Mouse (Mus musculus): Measurements from ENCODE around the gene Grin2d.
A peak's percentile ranks its signal among the peaks of the same experiment; 100 is the strongest.

Grin2d gene

DNA sequence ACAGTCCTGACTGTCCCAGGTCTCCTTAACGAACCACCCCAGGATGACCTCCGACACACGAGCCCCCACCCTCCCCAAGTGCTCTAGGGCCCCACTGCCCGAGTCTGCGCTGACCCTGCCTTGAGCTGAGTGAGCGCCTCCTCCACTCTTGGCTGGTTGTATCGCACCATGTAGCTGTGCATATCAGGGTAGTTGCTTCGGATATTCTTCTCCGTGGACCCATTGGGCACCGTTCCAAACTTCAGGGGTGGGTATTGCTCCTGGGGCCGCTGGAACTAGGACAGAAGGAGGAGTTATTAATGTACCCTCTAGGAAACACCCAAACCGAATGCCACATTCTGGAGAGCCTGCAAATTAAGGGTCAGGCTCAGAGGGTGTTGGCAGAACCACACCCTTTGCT, 25.1 kb downstream of the Grin2d start:
- no peak for DNase-seq

DNA sequence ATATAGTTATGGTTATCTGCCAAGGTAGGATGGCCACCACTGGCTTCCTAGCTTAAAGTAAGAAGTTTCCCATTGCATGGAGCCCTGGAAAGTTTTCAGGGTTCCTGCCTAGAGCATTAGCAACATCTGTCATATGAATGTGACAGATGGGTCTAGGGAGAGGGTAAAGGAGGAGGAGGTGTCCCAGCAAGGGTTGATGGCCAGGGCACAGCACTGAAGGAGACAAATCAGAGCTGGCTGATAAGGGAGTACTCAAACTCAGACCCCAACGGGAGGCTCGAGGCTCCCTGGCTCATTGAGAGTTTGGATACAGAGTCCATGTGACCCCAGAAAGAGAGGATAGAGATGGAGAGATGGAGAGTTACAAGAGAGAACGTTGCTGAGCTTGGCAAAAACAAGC, 27.5 kb downstream of the Grin2d start:
- DNase-seq = no peak

DNA sequence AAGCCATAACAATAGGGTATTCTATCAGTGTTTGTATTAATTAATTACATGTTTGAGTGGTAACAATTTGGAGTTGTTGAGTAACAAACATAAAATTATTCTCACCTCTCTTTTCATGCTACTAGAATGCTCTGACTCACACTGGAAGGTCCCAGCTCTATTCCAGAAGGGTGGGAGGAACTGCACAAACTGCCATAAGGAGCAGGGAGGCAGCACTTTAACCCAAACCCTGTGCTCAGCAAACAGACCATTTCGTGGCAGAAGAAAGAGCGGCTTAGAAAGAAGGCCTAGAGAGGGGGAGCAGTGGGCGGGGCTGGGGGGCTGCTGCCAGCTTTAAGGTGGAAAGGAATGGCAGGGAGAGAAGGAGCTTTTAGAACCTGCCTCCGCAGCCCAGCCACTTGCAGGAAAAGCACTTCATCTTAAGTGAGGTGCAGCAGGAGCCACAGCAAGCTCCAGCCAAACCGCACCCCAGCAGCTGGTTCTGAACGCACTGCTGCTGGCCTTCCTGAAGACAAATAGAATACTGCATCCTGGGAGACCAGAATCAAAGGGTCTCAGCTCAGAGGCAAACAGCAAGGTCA, 29.6 kb downstream of the Grin2d start:
- no peak for DNase-seq

DNA sequence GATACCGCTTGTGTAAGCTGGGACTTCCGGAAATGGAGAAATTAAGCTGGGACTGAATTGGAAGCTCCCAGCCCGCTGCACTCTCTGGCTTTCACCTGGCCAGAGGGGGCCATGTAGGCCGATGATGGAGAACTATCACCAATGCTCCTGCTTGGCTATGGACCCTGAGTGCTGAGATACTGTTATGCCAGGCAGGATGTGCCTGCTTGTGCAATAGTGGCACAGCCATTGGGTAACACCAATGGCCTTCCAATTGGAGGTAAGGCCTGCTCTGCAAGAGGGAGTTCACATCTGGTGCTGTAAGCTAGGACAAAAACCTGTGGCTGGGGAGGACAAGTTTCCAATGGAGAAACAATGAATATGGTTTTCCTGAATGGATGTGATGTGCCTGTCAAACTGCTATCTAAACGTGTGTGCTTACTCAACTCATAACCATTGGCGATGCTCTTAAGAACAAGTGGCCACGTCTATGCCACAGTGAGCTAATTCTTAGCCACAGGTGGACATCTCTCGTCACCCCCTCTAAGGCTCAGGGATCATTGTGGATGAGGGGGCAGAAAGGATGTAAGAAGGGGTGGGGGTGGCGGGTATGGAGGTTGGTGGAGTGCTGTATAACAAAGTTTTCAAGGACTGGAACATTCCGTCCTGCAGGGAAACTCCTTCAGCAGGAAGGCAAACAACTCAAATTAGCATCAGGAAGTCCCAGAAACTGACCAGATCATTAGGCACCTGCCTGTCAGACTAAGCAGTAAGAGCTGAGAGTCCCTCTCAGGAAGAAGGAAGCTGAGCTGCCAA, 35.0 kb downstream of the Grin2d start:
- DNase-seq = no peak

DNA sequence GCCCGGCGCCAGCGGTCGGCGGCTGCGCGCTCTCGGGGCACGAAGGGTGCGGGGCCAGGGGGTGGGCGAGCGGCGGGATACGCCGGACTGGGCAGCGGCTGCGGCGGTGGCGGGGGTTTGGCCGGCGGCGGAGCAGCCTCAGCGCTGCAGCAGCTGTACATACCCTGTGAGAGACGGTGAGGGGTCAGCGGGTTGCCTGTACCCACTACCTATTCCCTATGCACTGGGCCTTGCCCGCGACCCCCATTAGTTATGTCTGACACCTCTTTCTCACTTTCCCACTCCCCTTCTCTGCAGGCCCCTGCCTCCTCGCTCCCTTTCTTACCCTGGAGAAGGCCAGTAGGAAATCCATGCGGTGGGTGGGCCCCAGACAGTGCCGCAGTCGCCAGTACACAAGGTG, 44.3 kb downstream of the Grin2d start:
- DNase-seq = no peak

DNA sequence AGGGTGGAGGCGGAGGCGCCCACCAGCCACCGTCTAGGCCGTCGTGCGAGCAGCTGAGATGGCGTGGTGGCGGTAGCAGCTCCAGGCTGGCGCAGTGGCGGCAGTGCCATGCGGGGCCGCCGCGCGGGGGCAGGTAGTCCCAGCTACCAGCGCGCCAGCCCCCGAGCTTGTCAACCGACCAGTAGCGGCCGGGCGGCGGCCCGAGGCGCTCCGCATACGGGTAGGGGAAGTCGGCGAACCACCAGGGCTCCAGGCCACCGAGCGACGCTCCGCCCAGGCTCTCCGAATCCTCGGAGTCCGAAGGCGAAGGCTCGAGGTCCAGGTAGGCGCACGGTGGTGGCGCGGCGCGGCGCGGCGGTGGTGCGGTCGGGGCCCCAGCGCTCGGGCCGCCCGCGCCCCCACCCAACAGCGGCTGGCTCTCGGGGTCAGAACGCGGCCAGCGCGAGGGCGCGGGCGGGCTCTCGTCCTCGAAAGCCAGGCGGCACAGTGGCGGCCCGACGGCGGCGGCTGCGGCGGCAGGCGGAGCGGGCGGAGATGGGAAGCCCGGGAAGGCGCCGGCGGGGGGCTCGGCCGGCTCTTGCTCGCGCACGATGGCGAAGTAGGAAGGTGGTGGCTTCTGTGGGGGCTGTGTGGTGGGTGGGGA, 44.9 kb downstream of the Grin2d start:
- peak; percentile 29 for DNase-seq

DNA sequence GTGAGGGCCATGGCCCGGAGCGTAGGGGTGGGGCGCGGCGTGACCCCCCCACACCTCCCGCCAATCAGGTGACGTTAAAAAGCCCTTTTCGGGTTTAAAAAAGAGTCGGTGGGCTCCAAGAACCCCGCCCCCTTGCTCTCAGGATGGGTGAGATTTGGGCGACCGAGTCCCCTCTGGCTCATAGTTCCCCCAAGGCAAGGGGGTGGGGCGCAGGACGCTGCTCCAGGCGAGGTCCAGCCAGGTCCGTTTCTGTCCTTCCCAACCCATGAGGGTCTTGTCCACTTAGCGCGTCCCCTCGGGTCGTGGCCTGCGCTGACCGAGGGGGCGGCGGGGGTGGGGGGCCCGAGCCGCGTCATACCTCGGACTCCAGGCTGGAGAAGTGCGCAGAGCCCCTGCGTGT, 45.8 kb downstream of the Grin2d start:
- DNase-seq = no peak

DNA sequence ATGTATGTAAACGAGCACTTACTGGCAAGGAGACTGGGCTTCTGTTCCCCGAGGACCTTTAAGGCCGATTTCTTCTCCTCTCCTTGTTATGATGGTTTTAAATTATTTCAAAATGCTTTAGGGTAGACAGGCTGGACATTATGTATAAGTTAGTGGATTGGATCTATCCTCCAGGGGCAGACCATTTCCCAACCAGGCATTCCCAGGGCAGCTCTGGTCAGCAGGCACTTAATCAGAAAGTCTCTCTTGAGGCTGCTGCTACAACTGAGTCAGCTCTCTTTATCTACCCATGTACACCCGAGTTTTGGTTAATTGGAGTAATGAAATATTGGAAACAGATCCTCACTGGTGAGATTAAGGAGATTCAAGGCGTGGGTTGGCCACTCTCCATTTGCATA, 47.1 kb downstream of the Grin2d start:
- no peak for DNase-seq

DNA sequence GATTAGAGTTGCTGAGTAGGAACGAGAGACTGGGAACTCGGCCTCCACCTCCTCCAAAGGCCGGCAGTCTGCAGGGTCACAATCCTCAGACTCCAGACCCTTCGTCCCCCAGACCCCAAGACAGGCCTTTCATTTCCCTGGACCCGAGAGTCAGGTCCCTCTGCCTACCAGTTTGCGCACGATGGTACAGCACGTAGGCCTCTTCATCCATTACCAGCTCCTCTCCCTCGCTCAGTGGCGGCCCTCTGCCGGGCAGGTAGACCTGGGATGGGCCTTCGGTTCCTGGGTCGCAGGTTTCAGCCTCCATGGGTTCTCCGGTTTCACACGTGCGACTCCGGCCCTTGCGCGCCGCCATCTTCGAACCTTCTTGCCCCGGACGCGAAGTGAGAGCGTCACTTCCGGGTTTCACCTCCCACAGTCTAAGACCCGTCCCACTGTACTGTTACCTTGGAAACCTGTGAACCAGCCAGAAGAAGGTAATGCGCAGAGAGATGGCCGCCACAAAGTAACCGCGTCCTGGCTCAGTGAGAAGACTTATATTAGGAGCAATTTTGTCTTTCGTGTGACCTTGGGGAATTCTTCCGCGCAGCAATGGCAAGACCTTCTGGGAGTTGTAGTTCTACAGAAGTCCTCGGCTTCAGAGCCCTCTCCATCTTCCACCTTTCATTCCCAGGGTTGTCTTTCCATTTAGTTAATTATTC, 47.6 kb downstream of the Grin2d start, which contains the start of gene Grwd1:
Gene Grwd1 (minus strand): TSS at position 518 of the 701 bp plus-strand sequence.
- peak; percentile 76 for DNase-seq

DNA sequence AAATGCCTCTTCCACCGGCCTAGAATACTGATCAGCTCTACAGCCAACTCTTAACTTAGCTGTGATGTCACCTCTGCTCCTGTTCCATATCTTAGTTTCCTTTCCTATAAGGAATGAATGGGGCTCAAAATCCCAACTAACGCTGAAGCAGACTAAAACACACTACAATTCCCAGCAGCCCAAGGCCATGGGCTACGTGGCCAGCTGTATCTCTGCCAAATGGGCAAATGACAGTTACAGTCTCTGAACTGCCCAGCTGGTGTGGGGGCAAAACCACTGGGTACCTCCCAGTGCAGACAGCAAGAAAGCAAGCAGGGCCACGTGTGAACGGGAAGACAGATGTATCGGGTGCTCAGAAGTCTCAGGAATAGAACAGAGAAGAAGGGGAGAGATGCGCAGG, 51.5 kb downstream of the Grin2d start:
- DNase-seq = no peak

DNA sequence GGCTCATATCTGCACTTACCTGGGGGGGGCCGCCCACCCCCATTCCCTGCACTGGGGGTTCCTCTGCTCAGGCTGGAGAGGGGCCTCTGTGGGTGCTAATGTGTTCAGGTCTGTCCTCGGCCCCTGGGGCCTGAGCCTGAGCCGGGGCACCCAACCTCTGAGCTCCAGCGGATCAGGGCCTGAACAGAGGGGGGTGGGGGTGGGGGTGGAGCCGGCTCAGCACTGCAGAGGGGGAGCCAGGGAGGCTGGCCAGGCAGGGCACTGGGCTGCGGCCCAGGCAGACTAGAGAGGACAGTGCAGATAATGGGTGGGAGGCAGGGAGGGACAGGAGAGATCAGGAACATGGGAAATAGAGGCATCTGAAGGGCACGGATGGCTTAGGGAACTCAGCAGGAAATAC, 53.6 kb downstream of the Grin2d start, which contains the start of gene Kcnj14:
Gene Kcnj14 (minus strand): TSS at position 185 of the 400 bp plus-strand sequence.
- DNase-seq = no peak

DNA sequence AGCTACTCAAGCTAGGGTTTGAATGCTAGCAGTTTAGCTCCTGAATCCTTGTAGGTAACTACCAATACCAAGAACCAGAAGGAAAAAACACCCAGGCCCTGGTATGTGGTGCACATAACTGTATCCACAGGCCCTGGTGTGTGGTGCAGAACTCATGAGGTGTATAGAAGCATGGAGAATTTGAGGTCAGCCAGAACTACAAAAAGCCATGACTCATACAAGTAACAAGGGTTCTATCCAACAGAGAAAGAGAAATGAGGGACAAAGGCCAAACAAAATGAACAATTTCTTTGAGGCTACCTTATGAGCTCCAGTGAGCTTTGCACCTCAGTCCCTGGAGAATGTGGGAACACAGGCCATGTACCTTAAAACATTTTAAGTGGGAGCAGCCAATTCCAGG, 57.3 kb downstream of the Grin2d start:
- no peak for DNase-seq

DNA sequence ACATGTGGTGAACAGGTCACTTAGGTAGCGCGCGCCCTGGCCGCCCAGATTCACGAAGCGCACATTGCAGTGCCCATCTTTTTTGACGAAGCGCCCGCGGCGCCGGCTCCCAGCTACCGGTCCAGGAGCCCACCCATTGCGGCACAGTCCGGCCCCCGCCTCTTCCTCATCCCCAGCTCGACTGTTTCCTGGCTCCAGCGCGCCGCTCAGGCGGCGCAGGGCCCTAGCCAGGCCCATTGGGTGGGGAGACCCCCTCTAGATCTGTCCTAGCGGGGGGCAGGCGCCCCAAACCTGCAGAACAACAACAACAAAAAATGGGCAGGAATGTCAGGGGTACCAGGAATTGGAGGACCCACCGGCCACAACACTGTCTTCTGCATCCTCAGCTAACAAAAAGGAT, 58.3 kb downstream of the Grin2d start:
- no peak for DNase-seq

DNA sequence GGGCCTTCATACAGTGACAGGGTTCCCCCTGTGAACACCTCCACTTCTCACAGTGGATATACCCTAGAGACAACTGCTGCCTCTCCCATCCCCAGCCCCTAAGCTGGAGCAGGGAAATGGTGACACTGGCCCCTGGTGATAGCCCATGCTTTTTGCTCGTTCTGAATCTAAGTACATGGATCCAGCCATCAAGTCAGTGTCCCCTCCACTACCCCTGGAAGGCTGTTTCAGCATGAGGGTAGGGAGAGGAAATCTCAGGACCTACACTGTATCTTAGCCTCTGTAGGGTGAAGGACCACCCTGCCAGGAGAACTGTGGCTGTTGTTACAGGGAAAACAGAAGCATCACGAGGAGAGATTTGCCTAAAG, 62.2 kb downstream of the Grin2d start:
- DNase-seq = no peak

DNA sequence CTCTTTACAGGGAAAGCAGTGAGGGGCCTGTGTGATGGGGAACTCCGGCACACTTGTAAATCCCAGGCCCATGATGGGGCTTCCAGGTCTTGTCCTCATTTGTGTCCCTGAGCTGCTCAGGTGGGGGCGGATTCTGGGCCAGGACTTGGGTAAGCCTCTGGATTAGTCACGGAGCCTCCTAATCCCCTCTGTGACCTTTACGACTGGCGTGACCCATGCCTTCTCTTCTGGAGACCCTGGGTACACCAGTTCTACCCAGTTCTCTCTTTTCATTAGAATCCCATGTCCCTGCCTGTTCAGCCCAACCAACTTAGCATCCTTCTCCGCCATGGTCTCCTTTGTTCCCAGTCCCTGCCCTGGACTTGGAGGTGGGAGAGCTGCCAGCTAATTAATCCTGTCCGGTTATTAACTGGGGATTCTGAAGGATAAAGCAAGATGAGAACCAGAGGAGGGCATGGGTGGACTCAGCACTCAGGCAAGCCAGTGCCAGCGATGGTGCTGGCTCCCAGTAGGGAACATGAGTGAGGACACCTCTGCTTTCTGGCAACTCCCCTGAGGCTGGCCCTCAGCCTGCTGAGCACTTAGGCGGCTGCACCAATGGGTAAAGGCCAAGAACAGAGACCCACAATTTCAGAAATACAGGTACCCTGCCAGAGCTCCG, 62.7 kb downstream of the Grin2d start:
- no peak for DNase-seq

DNA sequence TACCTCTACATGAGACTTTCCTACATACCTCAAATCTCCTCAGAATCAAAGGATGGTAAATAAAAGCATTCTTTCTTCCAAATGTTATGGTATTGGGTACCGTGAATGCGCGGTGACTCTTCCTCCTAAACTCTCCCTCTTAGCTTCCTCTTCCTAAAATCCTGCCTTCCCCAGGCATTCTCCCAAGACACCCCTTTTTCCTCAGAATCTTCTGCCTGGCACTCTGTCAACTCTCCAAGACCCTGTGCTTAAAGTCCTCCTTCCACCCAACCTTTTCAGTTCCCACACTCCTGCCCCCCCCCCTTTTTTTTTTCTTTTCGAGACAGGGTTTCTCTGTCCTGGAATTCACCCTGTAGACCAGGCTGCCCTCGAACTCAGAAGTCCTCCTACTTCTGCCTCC, 63.3 kb downstream of the Grin2d start:
- DNase-seq = no peak

DNA sequence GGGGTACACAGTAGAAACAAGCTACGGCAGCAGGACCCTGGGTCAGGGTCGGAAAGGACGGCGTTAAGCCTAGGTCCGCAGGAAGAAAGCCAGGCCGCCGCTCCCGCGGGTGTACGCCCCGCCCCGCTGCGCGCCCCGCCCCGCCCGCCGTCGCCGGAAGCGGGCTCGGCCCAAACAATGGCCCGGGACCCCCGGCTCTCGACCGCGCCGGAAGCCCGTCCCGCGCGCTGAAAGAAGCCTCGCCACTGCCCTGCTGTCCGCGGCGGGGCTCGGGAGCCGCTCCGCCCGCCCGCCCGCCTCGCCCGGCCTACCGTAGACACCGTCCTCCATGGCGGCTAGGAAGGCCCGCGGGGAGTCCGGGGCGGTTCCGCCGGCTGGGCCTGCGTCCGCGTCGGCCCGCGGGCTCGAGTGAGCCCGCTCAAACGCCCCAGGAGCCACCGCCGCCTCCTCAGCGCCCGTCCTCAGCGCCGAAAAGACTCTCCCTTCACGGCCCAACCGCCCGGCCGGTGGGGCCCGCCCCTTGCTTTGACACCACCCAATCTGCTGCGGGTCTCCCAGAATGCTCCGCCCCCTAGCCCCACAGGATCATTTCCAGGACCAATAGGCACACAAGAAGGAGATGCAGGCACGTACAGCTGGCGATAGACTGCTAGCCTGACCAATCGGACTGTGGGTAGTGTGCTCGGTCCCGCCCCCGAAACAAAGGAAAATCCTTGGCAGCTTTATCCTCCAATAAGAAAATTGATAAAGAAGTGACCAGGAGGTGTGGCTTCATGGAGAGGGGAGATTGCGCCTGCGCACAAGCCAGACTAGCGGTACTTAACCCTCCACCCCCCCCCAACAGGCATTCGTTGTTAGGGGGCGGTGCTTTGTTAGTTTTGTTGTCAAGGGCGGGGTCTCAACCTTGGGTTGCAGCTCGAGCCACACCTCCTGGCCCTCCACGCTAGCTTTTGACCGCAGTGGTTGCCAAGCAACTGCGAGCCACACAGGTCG, 64.1 kb downstream of the Grin2d start, which contains the start of gene Cyth2:
Gene Cyth2 (minus strand): TSS at position 795 of the 993 bp plus-strand sequence.
- peak; percentile 99 for DNase-seq

DNA sequence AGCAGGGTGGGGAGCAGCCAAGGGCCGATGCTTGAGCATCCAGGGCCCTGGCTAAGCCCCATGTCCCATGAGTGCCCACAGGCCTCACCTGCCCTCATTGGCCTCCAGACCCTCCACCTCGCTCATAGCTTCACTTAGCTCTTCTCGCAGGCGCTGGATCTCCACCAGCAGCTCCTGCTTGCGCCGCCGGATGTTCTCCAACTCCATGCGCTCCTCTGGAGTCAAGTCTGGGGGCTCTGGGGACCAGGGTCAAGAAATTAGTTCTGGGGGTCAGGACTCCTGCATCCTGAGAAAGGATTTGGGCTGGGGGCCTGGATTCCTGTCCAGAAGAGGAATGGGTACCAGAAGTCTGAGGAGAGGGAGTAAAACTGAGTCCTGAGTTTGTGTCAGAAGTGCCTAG, 65.3 kb downstream of the Grin2d start:
- no peak for DNase-seq

DNA sequence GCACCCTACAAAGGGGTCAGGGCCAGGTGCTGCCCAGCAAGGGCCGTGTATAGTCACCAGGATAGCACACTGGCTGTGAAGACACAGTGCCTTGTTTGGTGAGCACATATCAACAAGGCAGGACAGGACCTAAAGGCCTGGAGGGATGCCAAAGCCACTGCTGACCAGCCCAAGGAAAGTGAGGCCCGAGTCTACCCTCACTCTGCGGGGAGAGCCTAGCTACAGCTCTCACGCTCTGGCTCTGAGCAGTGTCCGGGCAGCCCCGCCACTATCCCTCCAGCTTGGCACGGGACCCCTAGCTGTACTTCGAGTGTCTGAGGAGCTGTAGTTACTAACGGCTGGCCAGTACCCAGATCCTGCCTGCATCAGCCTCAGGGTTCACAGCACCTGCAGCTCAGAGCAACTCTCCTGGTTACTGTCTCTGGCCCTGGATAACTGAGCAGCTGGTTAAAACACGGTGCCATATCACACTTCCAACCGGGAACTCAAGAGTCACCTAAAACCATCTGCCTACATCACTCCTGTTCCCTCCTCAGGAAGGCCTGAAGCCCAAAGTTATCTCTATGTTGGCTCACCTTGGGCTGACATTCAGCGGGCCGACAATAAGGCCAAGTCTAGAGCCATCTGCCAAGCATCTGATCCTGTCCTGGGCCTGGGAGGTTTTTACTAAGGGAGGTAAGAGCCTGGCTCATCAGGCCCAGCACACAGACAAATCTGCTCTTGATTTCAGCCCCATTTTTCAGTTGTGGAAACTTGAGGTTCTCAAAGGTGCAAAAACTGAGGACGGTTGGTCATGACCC, 68.7 kb downstream of the Grin2d start:
- no peak for DNase-seq

DNA sequence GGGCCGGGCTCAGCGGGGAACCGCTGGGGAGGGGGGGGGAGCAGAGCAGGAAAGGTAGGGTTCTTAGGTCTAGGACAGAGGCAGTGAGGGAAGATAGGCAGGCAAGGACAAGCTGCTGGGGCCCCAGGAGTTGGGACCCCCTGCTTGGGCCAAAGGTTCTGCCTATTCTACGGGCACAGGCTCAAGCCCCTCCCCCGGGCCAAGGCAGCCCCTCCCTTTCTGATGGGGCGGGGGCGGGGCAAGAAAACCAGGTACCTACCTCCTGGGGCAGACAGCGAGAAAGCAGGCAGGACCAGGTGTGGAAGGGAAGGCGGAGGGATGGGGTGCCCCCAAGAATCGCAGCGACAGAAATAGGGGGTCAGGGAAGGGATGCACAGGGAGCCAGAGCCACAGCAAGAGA, 69.7 kb downstream of the Grin2d start:
- DNase-seq = no peak

DNA sequence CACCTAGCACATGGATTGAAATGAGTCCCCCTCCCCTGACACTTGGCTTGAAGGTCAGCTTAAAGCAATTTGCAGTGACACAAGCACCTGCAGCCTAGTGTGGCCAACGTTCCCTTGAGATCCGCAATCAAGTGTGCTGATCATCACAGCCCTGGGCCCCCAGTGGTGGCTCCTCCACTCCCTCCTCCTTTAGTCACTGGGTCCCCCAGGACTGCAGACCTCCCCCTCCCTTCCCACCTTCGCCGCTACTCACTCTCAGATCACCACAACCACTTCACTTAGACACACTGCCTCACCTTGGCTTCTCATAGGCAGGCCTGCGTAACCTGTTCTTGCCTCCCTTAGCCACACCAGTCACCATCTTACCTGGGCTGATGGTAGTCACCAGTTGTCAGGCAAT, 72.2 kb downstream of the Grin2d start:
- no peak for DNase-seq
